Mouse (Mus musculus) left cerebral cortex, adult 6 months (tissue): ENCODE data around the gene Serpina1f. TPM values are rescaled to one million over a fixed set of nuclear protein-coding genes. Genes with fewer than 3 reads are reported as not detected.

Source experiments
- long read RNA-seq, 2 experiments: library from polyadenylated mRNA; unstranded; transcript quantifications; one replicate each; pipeline ENCODE4 v2.0.0; 2019 to 2020
- polyA plus RNA-seq: library from polyadenylated mRNA; unstranded; fragments of <200 nt; fragmentation: Nextera tagmentation; gene quantifications from 2 replicates; pipeline ENCODE4 v1.2.3, GENCODE M21; 2021

The Serpina1f gene
- polyA plus RNA-seq, result not detected in 2 replicates
- long read RNA-seq, experiment 1, result 0 reads
- long read RNA-seq, experiment 2, result 0 reads

GRCm38 (mm10) chr12:103695429-103695828, at the start of gene Serpina1f:
TSS of gene Serpina1f (minus strand) at chr12:103695529.

DNA sequence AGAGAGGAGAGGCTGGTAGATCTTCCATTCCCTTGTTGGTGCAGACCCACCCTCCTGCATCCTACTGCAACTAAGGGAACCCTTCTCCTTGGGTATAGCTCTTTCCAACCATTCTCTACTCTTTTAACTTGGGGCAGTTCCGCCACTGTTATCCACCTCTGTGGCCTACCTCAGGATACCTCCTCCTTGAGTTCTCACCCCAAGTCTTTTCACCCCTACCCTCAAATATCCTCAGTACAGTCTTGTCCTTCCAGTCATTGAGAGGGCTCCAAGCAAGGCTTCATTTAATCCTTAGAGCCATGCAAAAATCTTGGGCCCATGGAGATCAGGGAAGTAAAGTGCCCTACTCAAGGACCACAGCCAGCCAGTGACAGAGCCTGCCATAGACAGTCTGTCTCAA, 19.3 kb downstream of the Serpina1f start, which contains the start of gene Serpina16:
Gene Serpina16 (minus strand): TSS at position 101 of the 400 bp plus-strand sequence.

DNA sequence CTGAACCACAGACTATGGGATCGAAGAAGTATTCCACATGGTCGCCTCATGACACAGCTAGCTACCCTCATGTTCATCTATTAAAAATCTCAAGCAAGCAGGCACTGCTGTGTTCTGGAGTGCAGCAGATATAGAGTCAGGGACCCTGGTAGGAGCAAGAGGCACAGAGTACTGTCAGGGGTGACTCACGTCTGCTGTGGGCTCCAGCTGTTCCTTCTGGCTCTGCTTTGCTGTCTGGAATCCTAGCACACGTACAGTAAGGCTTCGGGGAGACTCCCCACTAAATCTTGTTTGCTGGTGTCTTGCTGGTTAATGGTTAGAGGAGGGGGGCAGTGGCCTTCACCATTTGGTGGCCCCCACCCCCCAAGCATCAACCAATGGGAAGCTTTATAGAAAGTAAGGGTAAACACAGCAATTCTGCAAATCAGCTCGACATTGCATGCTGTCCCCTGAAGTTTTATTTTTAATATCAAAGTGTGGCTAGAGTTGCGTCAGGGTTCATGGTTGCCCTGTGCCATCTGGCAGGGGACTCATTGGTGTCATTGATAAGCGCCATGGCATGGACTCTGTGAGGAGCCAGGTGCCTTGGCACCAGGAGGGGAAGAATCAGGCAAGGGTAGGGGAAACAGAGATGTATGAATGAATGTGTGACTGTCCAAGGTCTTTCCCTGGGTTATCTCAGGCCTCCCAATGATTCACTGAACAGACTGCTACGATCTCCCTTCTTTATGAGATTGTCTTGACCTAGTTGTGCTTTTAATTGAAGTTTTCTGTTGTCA, 38.3 kb downstream of the Serpina1f start, which contains the start of gene Serpina6:
Gene Serpina6 (minus strand): TSS at position 365 of the 779 bp plus-strand sequence.

Other genes starting within 250 kb of the Serpina1f start
- gene Ifi27l2b, start 238.3 kb downstream of the Serpina1f start, polyA plus RNA-seq, result 0.30 TPM in 1 of 2 replicates, not detected in the other
- gene Ppp4r4, start 163.2 kb downstream of the Serpina1f start, polyA plus RNA-seq, result 5.2 and 9.5 TPM in 2 replicates
- not detected in 2 replicates for gene Serpina10, start 64.1 kb downstream of the Serpina1f start, polyA plus RNA-seq
- gene Serpina6, start 38.3 kb downstream of the Serpina1f start, polyA plus RNA-seq, result not detected in 2 replicates
- gene Serpina16, start 19.4 kb downstream of the Serpina1f start, polyA plus RNA-seq, result not detected in 2 replicates
- gene Serpina1d, start 78.1 kb upstream of the Serpina1f start, polyA plus RNA-seq, result not detected in 2 replicates
- not detected in 2 replicates for gene Serpina1b, start 134.8 kb upstream of the Serpina1f start, polyA plus RNA-seq
- not detected in 2 replicates for gene Serpina1a, start 168.0 kb upstream of the Serpina1f start, polyA plus RNA-seq
- not detected in 2 replicates for gene Serpina1c, start 209.4 kb upstream of the Serpina1f start, polyA plus RNA-seq